Mouse (Mus musculus) embryonic stem cell, embryonic (primary cell): ENCODE data around the gene Slc26a10.
"Not testable (repeated sequence)": the region's sequence is repeated elsewhere in the genome, so short reads cannot be mapped to it uniquely, and the experiment has no call there.

Source experiments
- CTCF ChIA-PET, 4 experiments: fragments of 300-600 bp in 2 of 4; fragments of 350-600 bp in 2 of 4; sonication (Branson Sonifier 250); formaldehyde crosslinking; loops; one replicate each; lab custom pipeline; 2022; ENCODE audit warnings: inconsistent platforms in 2 of 4; lab: Charles Lee
- POLR2A ChIA-PET, 4 experiments: fragments of 300-600 bp in 2 of 4; fragments of 350-600 bp in 2 of 4; sonication (Branson Sonifier 250); formaldehyde crosslinking; loops; one replicate each; lab custom pipeline; 2022; ENCODE audit warnings: antibody characterized with exemption in 4 of 4, inconsistent platforms in 1 of 4; lab: Charles Lee

Gene Slc26a10

GRCm38 (mm10) chr10:127165654-127166403 lies 14.6 kb downstream of the Slc26a10 start:
- CTCF ChIA-PET: interaction anchor here (0.7 to 2.4 kb wide), 18 partner anchors 11 to 344 kb away, joined by 3 to 12 read pairs (median 4); partner anchors contain the start of genes Os9 (in 1 of the 4) and Slc26a10 (in 1 of the 4)

GRCm38 (mm10) chr10:127165354-127165653 lies 15.1 kb downstream of the Slc26a10 start:
- CTCF ChIA-PET: interaction anchor here (0.6 to 1.7 kb wide), 26 partner anchors 8 to 343 kb away, joined by 3 to 7 read pairs (median 4); partner anchors contain the start of genes Cdk4 (in 1 of the 4), Eef1akmt3 (in 1 of the 4), Os9 (in 1 of the 4) and Slc26a10 (in 1 of the 4)
- POLR2A ChIA-PET: interaction anchor here in 3 of 4 experiments (0.6 to 1.6 kb wide), 17 partner anchors 9 to 193 kb away, joined by 3 to 7 read pairs (median 4); partner anchors contain the start of genes Pip4k2c (in 1 of the 3), Slc26a10 (in 1 of the 3) and Tspan31 (in 1 of the 3)

More at GRCm38 (mm10) chr10:127165654-127166403, 14.6 kb downstream of the Slc26a10 start:
- POLR2A ChIA-PET: interaction anchor here (0.6 to 1.7 kb wide), 25 partner anchors 10 to 192 kb away, joined by 3 to 7 read pairs (median 4); partner anchors contain the start of genes Os9 (in 2 of the 4), Mars (in 1 of the 4), Slc26a10 (in 1 of the 4) and Tspan31 (in 1 of the 4)

- CTCF ChIA-PET: interaction anchor here (0.5 to 1.7 kb wide), 27 partner anchors 9 to 344 kb away, joined by 3 to 7 read pairs (median 4); partner anchors contain the start of genes Cdk4 (in 1 of the 4), Eef1akmt3 (in 1 of the 4), Os9 (in 1 of the 4) and Slc26a10 (in 1 of the 4)
- POLR2A ChIA-PET: interaction anchor here in 3 of 4 experiments (0.6 to 1.6 kb wide), 17 partner anchors 9 to 192 kb away, joined by 3 to 7 read pairs (median 4); partner anchors contain the start of genes Pip4k2c (in 1 of the 3), Slc26a10 (in 1 of the 3) and Tspan31 (in 1 of the 3)
These were observed 15.7 kb downstream of the Slc26a10 start, which contains the start of gene B4galnt1 for GRCm38 (mm10) chr10:127164631-127165353. B4galnt1 (plus strand) TSS chr10:127165225.

- ChIA-PET POLR2A (interaction anchor here in 1 of 4 experiments (1.4 kb wide), 2 partner anchors 10 to 37 kb away, joined by 5 to 6 read pairs; no protein-coding TSS in a partner anchor), CTCF (interaction anchor here in 2 of 4 experiments (0.8 to 1.4 kb wide), 2 partner anchors 45 to 46 kb away, joined by 3 to 4 read pairs; no protein-coding TSS in a partner anchor)
These were observed 16.3 kb downstream of the Slc26a10 start for GRCm38 (mm10) chr10:127164190-127164589.

- CTCF ChIA-PET: interaction anchor here in 2 of 4 experiments (1.2 to 2.8 kb wide), 3 partner anchors 8 to 20 kb away, joined by 4 to 9 read pairs (median 4); no protein-coding TSS in a partner anchor
These were observed 17.6 kb downstream of the Slc26a10 start for GRCm38 (mm10) chr10:127162771-127163261.

GRCm38 (mm10) chr10:127160728-127161127 lies 19.7 kb downstream of the Slc26a10 start:
- POLR2A ChIA-PET: interaction anchor here in 2 of 4 experiments (0.6 to 1.3 kb wide), 4 partner anchors 15 to 77 kb away, joined by 3 to 5 read pairs (median 4); no protein-coding TSS in a partner anchor
- CTCF ChIA-PET: interaction anchor here in 3 of 4 experiments (0.6 to 2.8 kb wide), 5 partner anchors 10 to 188 kb away, joined by 4 to 11 read pairs (median 4); no protein-coding TSS in a partner anchor

More at GRCm38 (mm10) chr10:127162771-127163261, 17.6 kb downstream of the Slc26a10 start:
- POLR2A ChIA-PET: not testable (repeated sequence)

- ChIA-PET CTCF (interaction anchor here in 2 of 4 experiments (0.8 to 2.8 kb wide), 3 partner anchors 10 to 461 kb away, joined by 3 to 9 read pairs (median 4); no protein-coding TSS in a partner anchor), POLR2A (interaction anchor here in 1 of 4 experiments (1.3 kb wide), 1 partner anchor 15 kb away, joined by 4 read pairs; no protein-coding TSS in a partner anchor)
These were observed 20.4 kb downstream of the Slc26a10 start for GRCm38 (mm10) chr10:127160081-127160480.

GRCm38 (mm10) chr10:127158471-127158870 lies 22.0 kb downstream of the Slc26a10 start:
- ChIA-PET CTCF (no interaction called here), POLR2A (interaction anchor here in 2 of 4 experiments (1.6 to 1.7 kb wide), 2 partner anchors 9 kb away, joined by 4 read pairs; no protein-coding TSS in a partner anchor)

- ChIA-PET POLR2A (no interaction called here), CTCF (interaction anchor here in 2 of 4 experiments (1.1 to 1.7 kb wide), 2 partner anchors 14 kb away, joined by 3 to 4 read pairs; no protein-coding TSS in a partner anchor)
These were observed 23.9 kb downstream of the Slc26a10 start for GRCm38 (mm10) chr10:127156511-127156910.

- CTCF ChIA-PET: interaction anchor here in 2 of 4 experiments (0.9 to 1.7 kb wide), 4 partner anchors 10 to 15 kb away, joined by 3 to 4 read pairs (median 3); no protein-coding TSS in a partner anchor
These were observed 24.4 kb downstream of the Slc26a10 start for GRCm38 (mm10) chr10:127156089-127156488.

GRCm38 (mm10) chr10:127154652-127155051 lies 25.8 kb downstream of the Slc26a10 start:
- ChIA-PET CTCF (interaction anchor here in 1 of 4 experiments (1.7 kb wide), 1 partner anchor 16 kb away, joined by 3 read pairs; no protein-coding TSS in a partner anchor), POLR2A (interaction anchor here in 3 of 4 experiments (0.5 to 1.7 kb wide), 7 partner anchors 9 to 60 kb away, joined by 3 to 5 read pairs (median 3); partner anchors contain the start of genes B4galnt1 (in 2 of the 3) and Pip4k2c (in 1 of the 3))

More at GRCm38 (mm10) chr10:127156089-127156488, 24.4 kb downstream of the Slc26a10 start:
- POLR2A ChIA-PET: interaction anchor here in 1 of 4 experiments (0.6 kb wide), 1 partner anchor 79 kb away, joined by 3 read pairs; no protein-coding TSS in a partner anchor

GRCm38 (mm10) chr10:127154241-127154640 lies 26.2 kb downstream of the Slc26a10 start:
- CTCF ChIA-PET: interaction anchor here in 2 of 4 experiments (1.1 to 2.3 kb wide), 2 partner anchors 11 to 16 kb away, joined by 3 to 11 read pairs; partner anchors contain the start of gene B4galnt1 (in 1 of the 2)

GRCm38 (mm10) chr10:127153323-127153722 lies 27.1 kb downstream of the Slc26a10 start:
- ChIA-PET CTCF (interaction anchor here in 3 of 4 experiments (0.6 to 2.3 kb wide), 3 partner anchors 12 to 180 kb away, joined by 3 to 11 read pairs (median 4); partner anchors contain the start of gene B4galnt1 (in 1 of the 3)), POLR2A (interaction anchor here in 2 of 4 experiments (0.6 to 1.7 kb wide), 8 partner anchors 10 to 83 kb away, joined by 3 to 5 read pairs (median 3); partner anchors contain the start of genes B4galnt1 (in 1 of the 2) and Pip4k2c (in 1 of the 2))

More at GRCm38 (mm10) chr10:127154241-127154640, 26.2 kb downstream of the Slc26a10 start:
- POLR2A ChIA-PET: interaction anchor here in 3 of 4 experiments (0.5 to 1.7 kb wide), 9 partner anchors 8 to 60 kb away, joined by 3 to 5 read pairs (median 3); partner anchors contain the start of genes B4galnt1 (in 2 of the 3) and Pip4k2c (in 1 of the 3)

- CTCF ChIA-PET: interaction anchor here in 2 of 4 experiments (0.6 to 2.3 kb wide), 2 partner anchors 18 to 181 kb away, joined by 4 to 11 read pairs; no protein-coding TSS in a partner anchor
- POLR2A ChIA-PET: interaction anchor here in 2 of 4 experiments (0.6 to 1.6 kb wide), 4 partner anchors 59 to 460 kb away, joined by 3 to 4 read pairs (median 4); partner anchors contain the start of gene Pip4k2c (in 1 of the 2)
These were observed 27.9 kb downstream of the Slc26a10 start for GRCm38 (mm10) chr10:127152556-127152955.

- ChIA-PET CTCF (interaction anchor here in 1 of 4 experiments (0.6 kb wide), 1 partner anchor 922 kb away, joined by 3 read pairs; no protein-coding TSS in a partner anchor), POLR2A (interaction anchor here in 1 of 4 experiments (1.1 to 1.2 kb wide), 2 partner anchors 30 to 187 kb away, joined by 3 read pairs; partner anchors contain the start of gene Os9)
These were observed 29.2 kb downstream of the Slc26a10 start for GRCm38 (mm10) chr10:127151233-127151632.
